Mouse (Mus musculus) liver, embryonic 14.5 days (tissue): ENCODE measurements around the gene Bcl9. TPM values are rescaled to one million over a fixed set of nuclear protein-coding genes. Genes with fewer than 3 reads are reported as not detected.

Experiments
- ATAC-seq: fragments of 200-750 bp; cut with Nextera tagmentation; 2 replicates; pipeline ENCODE4 v1.8.0; 2017; ENCODE audit warnings: moderate number of reproducible peaks, mild to moderate bottlenecking, moderate library complexity; ENCODE audit not compliant: insufficient read depth
- DNase-seq, 3 experiments: peaks; one replicate each; pipeline ENCODE4 v3.0.0-alpha.2; 2012 to 2013; ENCODE audit warnings: low read depth in 3 of 3, low spot score in 3 of 3
- H3K27ac ChIP-seq: fragments of 300-500 bp; sonication (generic); 2 replicates; pipeline ENCODE4 v1.5.1; 2014; ENCODE audit warnings: moderate library complexity, mild to moderate bottlenecking, control low read depth, inconsistent platforms
- H3K27me3 ChIP-seq: fragments of 300-500 bp; sonication (generic); 2 replicates; pipeline ENCODE4 v1.6.1; 2014; ENCODE audit warnings: mild to moderate bottlenecking, low read length, moderate library complexity; ENCODE audit not compliant: control insufficient read depth, insufficient read depth
- H3K36me3 ChIP-seq: fragments of 300-500 bp; sonication (generic); replicated peaks from 2 replicates; pipeline ENCODE4 v1.6.1; 2014; ENCODE audit warnings: low read depth; ENCODE audit not compliant: control insufficient read depth, insufficient read depth
- H3K4me1 ChIP-seq, 2 experiments: fragments of 200-500 bp in 1 of 2; fragments of 300-500 bp in 1 of 2; sonication (generic) in 1 of 2; replicated peaks; 2 replicates each; pipeline ENCODE4 v1.6.1; 2012 to 2014; ENCODE audit warnings: antibody characterized with exemption in 1 of 2, inconsistent platforms in 1 of 2, low read length in 1 of 2; ENCODE audit not compliant: control insufficient read depth in 2 of 2, insufficient read depth in 2 of 2
- H3K4me2 ChIP-seq: fragments of 300-500 bp; sonication (generic); 2 replicates; pipeline ENCODE4 v1.6.1; 2014; ENCODE audit warnings: low read depth, mild to moderate bottlenecking, control low read depth, moderate library complexity
- H3K4me3 ChIP-seq, 2 experiments: fragments of 200-500 bp in 1 of 2; fragments of 300-500 bp in 1 of 2; sonication (generic) in 1 of 2; 2 replicates each; pipeline ENCODE4 v1.5.1; 2012 to 2014; ENCODE audit warnings: low read depth in 2 of 2, low read length in 2 of 2, mild to moderate bottlenecking in 2 of 2, control low read depth in 1 of 2, inconsistent platforms in 1 of 2, moderate library complexity in 1 of 2; ENCODE audit not compliant: insufficient read depth in 1 of 2
- H3K9ac ChIP-seq: fragments of 300-500 bp; sonication (generic); replicated peaks from 2 replicates; pipeline ENCODE4 v1.6.1; 2014; ENCODE audit warnings: mild to moderate bottlenecking, control low read depth, moderate library complexity
- H3K9me3 ChIP-seq: fragments of 300-500 bp; sonication (generic); 2 replicates; pipeline ENCODE4 v1.6.1; 2016; ENCODE audit warnings: low read length, mixed read lengths; ENCODE audit not compliant: control insufficient read depth
- CTCF ChIP-seq: IDR thresholded peaks from 2 replicates; pipeline ENCODE4 v1.5.1; 2016; ENCODE audit warnings: antibody characterized with exemption, low read depth, control low read depth
- EP300 ChIP-seq: IDR thresholded peaks from 2 replicates; pipeline ENCODE4 v1.6.1; 2016; ENCODE audit warnings: antibody characterized with exemption, low read depth
- WGBS: fragments of 180-500 bp; shearing (Covaris S2); extraction: QIAGEN DNeasy Blood & Tissue Kit; methylation state at CpG from one replicate; pipeline ENCODE4 v1.1.7; 2014; ENCODE audit not compliant: insufficient replicate concordance; 5-methylcytosine and 5-hydroxymethylcytosine counted together
- polyA plus RNA-seq, 2 experiments: library from polyadenylated mRNA; depleted of rRNA in 1 of 2; stranded (reverse) in 1 of 2; unstranded in 1 of 2; fragments of >200 nt; fragmentation: Nextera tagmentation in 1 of 2; extraction: Ambion mirVana in 1 of 2; gene quantifications; 2 replicates each; pipeline versions ENCODE4 v1.2.1 to v1.2.3; 2012 to 2014

The Bcl9 gene
- polyA plus RNA-seq, 2 experiments = 1.6 to 2.4 TPM

- DNase-seq (no peak), ATAC-seq (no peak)
- Histone ChIP-seq H3K36me3 (no peaks in the 10 kb centered on the region), H3K4me3 (no peak overlapping the region), H3K4me2 (no peak overlapping the region), H3K27ac (no peak overlapping the region), H3K27me3 (no peaks in the 10 kb centered on the region), H3K9me3 (no peaks in the 10 kb centered on the region), H3K4me1 (no peaks in the 10 kb centered on the region), H3K9ac (no peak overlapping the region)
- TF ChIP-seq EP300 (no peak), CTCF (no peak)
- WGBS = 67% methylated on average over 9 of the region's 9 CpGs
Measured at GRCm38 (mm10) chr3:97209351-97209750, 88.4 kb downstream of the Bcl9 start.

DNA sequence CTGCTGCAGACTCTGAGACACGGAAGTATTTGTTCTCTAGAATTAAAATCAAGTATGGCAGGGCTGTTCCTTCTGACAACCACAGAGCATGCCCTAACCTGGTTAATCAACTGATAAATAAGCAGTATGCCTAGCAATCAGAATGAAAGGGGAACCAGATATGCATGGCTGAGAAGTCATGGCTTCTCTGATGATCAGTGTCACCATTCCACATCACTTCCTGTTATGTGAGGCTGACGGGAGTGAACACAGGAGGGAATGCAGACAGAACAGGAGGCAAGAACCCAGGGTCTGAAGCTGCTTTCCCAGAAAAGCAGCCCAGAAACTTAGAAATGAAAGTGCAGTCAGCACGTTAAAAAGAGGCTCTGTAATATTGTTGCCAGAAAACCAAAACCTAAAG lies 91.2 kb downstream of the Bcl9 start:
- no peaks in the 10 kb centered on the region for H3K4me1 ChIP-seq
- no peaks in the 10 kb centered on the region for H3K9me3 ChIP-seq
- DNase-seq (no peak), ATAC-seq (no peak)
- H3K4me2 ChIP-seq = no peak overlapping the region
- H3K27ac ChIP-seq = no peak overlapping the region
- no peak overlapping the region for H3K9ac ChIP-seq
- TF ChIP-seq CTCF = no peak
- H3K4me3 ChIP-seq = no peak overlapping the region
- no peaks in the 10 kb centered on the region for H3K27me3 ChIP-seq
- WGBS = 55% methylated on average over 3 of the region's 3 CpGs
- H3K36me3 ChIP-seq = no peaks in the 10 kb centered on the region

- Histone ChIP-seq H3K9me3 (no peaks in the 10 kb centered on the region), H3K36me3 (no peaks in the 10 kb centered on the region), H3K27me3 (no peaks in the 10 kb centered on the region), H3K4me1 (0 out of 4 replicates have a peak, but pooled peaks cover 0 to 3% of the 10 kb centered on the region in 2 experiments), H3K27ac (no peak overlapping the region), H3K9ac (no peak overlapping the region), H3K4me3 (no peak overlapping the region), H3K4me2 (no peak overlapping the region)
- ATAC-seq (no peak), DNase-seq (no peak)
- TF ChIP-seq EP300 (no peak), CTCF (no peak)
- WGBS = 17% methylated on average over 14 of the region's 14 CpGs
Measured at GRCm38 (mm10) chr3:97203880-97204279, 93.8 kb downstream of the Bcl9 start.

GRCm38 (mm10) chr3:97201943-97202342 lies 95.8 kb downstream of the Bcl9 start:
- TF ChIP-seq CTCF (peak; percentile 87), EP300 (no peak)
- DNase-seq = peak in 1 of 3 experiments; percentile 22
- ATAC-seq = no peak
- Histone ChIP-seq H3K36me3 (no peaks in the 10 kb centered on the region), H3K4me2 (no peak overlapping the region), H3K27me3 (no peaks in the 10 kb centered on the region), H3K4me1 (0 out of 4 replicates have a peak, but pooled peaks cover 0 to 3% of the 10 kb centered on the region in 2 experiments), H3K27ac (no peak overlapping the region), H3K9me3 (no peaks in the 10 kb centered on the region), H3K9ac (no peak overlapping the region), H3K4me3 (no peak overlapping the region)
- WGBS = 44% methylated on average over 5 of the region's 5 CpGs

GRCm38 (mm10) chr3:97199261-97199660 lies 98.5 kb downstream of the Bcl9 start:
- Histone ChIP-seq H3K4me2 (no peak overlapping the region), H3K9me3 (no peaks in the 10 kb centered on the region), H3K4me1 (0 out of 4 replicates have a peak, but pooled peaks cover 0 to 3% of the 10 kb centered on the region in 2 experiments), H3K27ac (no peak overlapping the region), H3K4me3 (no peak overlapping the region), H3K9ac (no peak overlapping the region), H3K36me3 (no peaks in the 10 kb centered on the region), H3K27me3 (no peaks in the 10 kb centered on the region)
- 34% methylated on average over 4 of the region's 4 CpGs for WGBS
- ATAC-seq = no peak
- TF ChIP-seq CTCF (no peak), EP300 (no peak)
- no peak for DNase-seq
